Mouse (Mus musculus): ENCODE data around the gene Nrde2. TPM values are rescaled to one million over a fixed set of nuclear protein-coding genes. Genes with fewer than 3 reads are reported as not detected.

Nrde2 gene
- total RNA-seq, 2 experiments from 2014 or later, result 19.2 to 19.6 TPM

GRCm38 (mm10) chr12:100131655-100132054, 27.8 kb downstream of the Nrde2 start:
- intact Hi-C loops (cut with DNase I), result loop anchor here (2.0 kb wide), 1 partner anchor 53 kb away; no protein-coding TSS in a partner anchor
- DNase-seq (ENCODE audit: low spot score in 2 of 2), result peak; percentile 71 to 78

GRCm38 (mm10) chr12:100131167-100131566, 28.3 kb downstream of the Nrde2 start:
- intact Hi-C loops (cut with DNase I), result loop anchor here (2.0 kb wide), 1 partner anchor 54 kb away; no protein-coding TSS in a partner anchor
- DNase-seq (ENCODE audit: low spot score in 2 of 2), result no peak

- DNase-seq (ENCODE audit: low spot score in 2 of 2), result no peak
- intact Hi-C loops (cut with DNase I), result no loop called here
Measured at GRCm38 (mm10) chr12:100128961-100129360, 30.5 kb downstream of the Nrde2 start.

GRCm38 (mm10) chr12:100128522-100128921, 30.9 kb downstream of the Nrde2 start:
- intact Hi-C loops (cut with DNase I), result no loop called here
- DNase-seq (ENCODE audit: low spot score in 2 of 2), result no peak

GRCm38 (mm10) chr12:100127866-100128480, 31.5 kb downstream of the Nrde2 start:
- DNase-seq (ENCODE audit: low spot score in 2 of 2), result peak in 1 of 2 experiments; percentile 90
- intact Hi-C loops (cut with DNase I), result no loop called here

- DNase-seq (ENCODE audit: low spot score in 2 of 2), result no peak
- intact Hi-C loops (cut with DNase I), result no loop called here
Measured at GRCm38 (mm10) chr12:100126968-100127865, 32.2 kb downstream of the Nrde2 start.

GRCm38 (mm10) chr12:100124913-100125798, 34.3 kb downstream of the Nrde2 start:
- DNase-seq (ENCODE audit: low spot score in 2 of 2), result no peak
- intact Hi-C loops (cut with DNase I), result no loop called here

GRCm38 (mm10) chr12:100123476-100123875, 36.0 kb downstream of the Nrde2 start:
- intact Hi-C loops (cut with DNase I), result no loop called here
- DNase-seq (ENCODE audit: low spot score in 2 of 2), result peak; percentile 72 to 95

GRCm38 (mm10) chr12:100122921-100123381, 36.5 kb downstream of the Nrde2 start:
- DNase-seq (ENCODE audit: low spot score in 2 of 2), result peak in 1 of 2 experiments; percentile 71
- intact Hi-C loops (cut with DNase I), result no loop called here

- DNase-seq (ENCODE audit: low spot score in 2 of 2), result no peak
- intact Hi-C loops (cut with DNase I), result no loop called here
Measured at GRCm38 (mm10) chr12:100115982-100116381, 43.5 kb downstream of the Nrde2 start.

- intact Hi-C loops (cut with DNase I), result loop anchor here (1.0 to 5.0 kb wide), 2 partner anchors 208 to 1023 kb away; no protein-coding TSS in a partner anchor
Measured at GRCm38 (mm10) chr12:100109986-100110696, 49.3 kb downstream of the Nrde2 start, which contains the start of gene Psmc1. TSS of gene Psmc1 (plus strand) at chr12:100110154.

GRCm38 (mm10) chr12:100107436-100107835, 52.0 kb downstream of the Nrde2 start:
- intact Hi-C loops (cut with DNase I), result loop anchor here (1.0 to 5.0 kb wide), 4 partner anchors 141 to 1020 kb away; no protein-coding TSS in a partner anchor

More at GRCm38 (mm10) chr12:100109986-100110696, 49.3 kb downstream of the Nrde2 start, which contains the start of gene Psmc1:
- peak; percentile 83 to 89 for DNase-seq (ENCODE audit: low spot score in 2 of 2)

GRCm38 (mm10) chr12:100106275-100106895, 53.1 kb downstream of the Nrde2 start:
- DNase-seq (ENCODE audit: low spot score in 2 of 2), result peak; percentile 83 to 86
- intact Hi-C loops (cut with DNase I), result loop anchor here (2.0 to 5.0 kb wide), 3 partner anchors 154 to 1019 kb away; no protein-coding TSS in a partner anchor

More at GRCm38 (mm10) chr12:100107436-100107835, 52.0 kb downstream of the Nrde2 start:
- DNase-seq (ENCODE audit: low spot score in 2 of 2), result no peak

GRCm38 (mm10) chr12:100104530-100104929, 54.9 kb downstream of the Nrde2 start:
- intact Hi-C loops (cut with DNase I), result no loop called here

GRCm38 (mm10) chr12:100101651-100102050, 57.8 kb downstream of the Nrde2 start:
- DNase-seq (ENCODE audit: low spot score in 2 of 2), result no peak
- intact Hi-C loops (cut with DNase I), result no loop called here

More at GRCm38 (mm10) chr12:100104530-100104929, 54.9 kb downstream of the Nrde2 start:
- no peak for DNase-seq (ENCODE audit: low spot score in 2 of 2)

GRCm38 (mm10) chr12:100100707-100101030, 58.8 kb downstream of the Nrde2 start:
- intact Hi-C loops (cut with DNase I), result no loop called here

GRCm38 (mm10) chr12:100099971-100100706, 59.3 kb downstream of the Nrde2 start:
- DNase-seq (ENCODE audit: low spot score in 2 of 2), result no peak
- intact Hi-C loops (cut with DNase I), result no loop called here

More at GRCm38 (mm10) chr12:100100707-100101030, 58.8 kb downstream of the Nrde2 start:
- DNase-seq (ENCODE audit: low spot score in 2 of 2), result no peak
